Mouse (Mus musculus) liver, embryonic 14.5 days (tissue): Measurements from ENCODE around the gene D13Ertd608e. TPM values are rescaled to one million over a fixed set of nuclear protein-coding genes. Genes with fewer than 3 reads are reported as not detected.
"Not testable (repeated sequence)": the region's sequence is repeated elsewhere in the genome, so short reads cannot be mapped to it uniquely, and the experiment has no call there.

Source experiments
- ATAC-seq: fragments of 200-750 bp; cut with Nextera tagmentation; 2 replicates; pipeline ENCODE4 v1.8.0; 2017; ENCODE audit warnings: moderate number of reproducible peaks, mild to moderate bottlenecking, moderate library complexity; ENCODE audit not compliant: insufficient read depth
- DNase-seq, 3 experiments: peaks; one replicate each; pipeline ENCODE4 v3.0.0-alpha.2; 2012 to 2013; ENCODE audit warnings: low read depth in 3 of 3, low spot score in 3 of 3
- H3K27ac ChIP-seq: fragments of 300-500 bp; sonication (generic); 2 replicates; pipeline ENCODE4 v1.5.1; 2014; ENCODE audit warnings: moderate library complexity, mild to moderate bottlenecking, control low read depth, inconsistent platforms
- H3K27me3 ChIP-seq: fragments of 300-500 bp; sonication (generic); 2 replicates; pipeline ENCODE4 v1.6.1; 2014; ENCODE audit warnings: mild to moderate bottlenecking, low read length, moderate library complexity; ENCODE audit not compliant: control insufficient read depth, insufficient read depth
- H3K36me3 ChIP-seq: fragments of 300-500 bp; sonication (generic); replicated peaks from 2 replicates; pipeline ENCODE4 v1.6.1; 2014; ENCODE audit warnings: low read depth; ENCODE audit not compliant: control insufficient read depth, insufficient read depth
- H3K4me1 ChIP-seq, 2 experiments: fragments of 200-500 bp in 1 of 2; fragments of 300-500 bp in 1 of 2; sonication (generic) in 1 of 2; replicated peaks; 2 replicates each; pipeline ENCODE4 v1.6.1; 2012 to 2014; ENCODE audit warnings: antibody characterized with exemption in 1 of 2, inconsistent platforms in 1 of 2, low read length in 1 of 2; ENCODE audit not compliant: control insufficient read depth in 2 of 2, insufficient read depth in 2 of 2
- H3K4me2 ChIP-seq: fragments of 300-500 bp; sonication (generic); 2 replicates; pipeline ENCODE4 v1.6.1; 2014; ENCODE audit warnings: low read depth, mild to moderate bottlenecking, control low read depth, moderate library complexity
- H3K4me3 ChIP-seq, 2 experiments: fragments of 200-500 bp in 1 of 2; fragments of 300-500 bp in 1 of 2; sonication (generic) in 1 of 2; 2 replicates each; pipeline ENCODE4 v1.5.1; 2012 to 2014; ENCODE audit warnings: low read depth in 2 of 2, low read length in 2 of 2, mild to moderate bottlenecking in 2 of 2, control low read depth in 1 of 2, inconsistent platforms in 1 of 2, moderate library complexity in 1 of 2; ENCODE audit not compliant: insufficient read depth in 1 of 2
- H3K9ac ChIP-seq: fragments of 300-500 bp; sonication (generic); replicated peaks from 2 replicates; pipeline ENCODE4 v1.6.1; 2014; ENCODE audit warnings: mild to moderate bottlenecking, control low read depth, moderate library complexity
- H3K9me3 ChIP-seq: fragments of 300-500 bp; sonication (generic); 2 replicates; pipeline ENCODE4 v1.6.1; 2016; ENCODE audit warnings: low read length, mixed read lengths; ENCODE audit not compliant: control insufficient read depth
- WGBS: fragments of 180-500 bp; shearing (Covaris S2); extraction: QIAGEN DNeasy Blood & Tissue Kit; methylation state at CpG from one replicate; pipeline ENCODE4 v1.1.7; 2014; ENCODE audit not compliant: insufficient replicate concordance; 5-methylcytosine and 5-hydroxymethylcytosine counted together
- polyA plus RNA-seq, 2 experiments: library from polyadenylated mRNA; depleted of rRNA in 1 of 2; stranded (reverse) in 1 of 2; unstranded in 1 of 2; fragments of >200 nt; fragmentation: Nextera tagmentation in 1 of 2; extraction: Ambion mirVana in 1 of 2; gene quantifications; 2 replicates each; pipeline versions ENCODE4 v1.2.1 to v1.2.3; 2012 to 2014

The D13Ertd608e gene
- polyA plus RNA-seq, 2 experiments = not detected

- H3K4me2 ChIP-seq, H3K9ac ChIP-seq, ATAC-seq, H3K4me3 ChIP-seq, H3K9me3 ChIP-seq, DNase-seq, H3K4me1 ChIP-seq, H3K27me3 ChIP-seq, H3K27ac ChIP-seq, H3K36me3 ChIP-seq: not testable (repeated sequence)
- WGBS = 40% methylated on average over 4 of the region's 4 CpGs
Measured at GRCm38 (mm10) chr13:119886896-119887295, 51.1 kb downstream of the D13Ertd608e start.

DNA sequence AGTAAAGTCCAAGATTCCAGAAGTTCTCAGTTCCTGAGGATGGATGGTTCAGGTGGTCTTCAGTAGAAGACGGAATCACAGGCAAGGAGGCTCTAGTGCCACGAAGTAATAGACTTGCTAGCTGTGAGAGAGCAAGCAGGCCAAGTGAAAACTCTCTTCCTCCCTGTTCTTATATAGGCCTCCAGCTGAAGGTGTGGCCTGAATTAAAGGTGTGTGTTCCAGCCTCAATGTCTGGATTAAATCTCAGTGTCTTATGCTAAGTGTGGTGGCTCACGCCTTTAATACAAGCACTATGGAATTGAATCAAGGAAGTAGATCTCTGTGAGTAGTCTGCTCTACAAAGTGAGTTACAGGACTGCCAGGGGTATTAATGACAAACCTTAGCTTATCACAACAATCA lies 58.9 kb downstream of the D13Ertd608e start, which contains the start of gene Tcstv1:
Gene Tcstv1 (minus strand): TSS at position 101 of the 400 bp plus-strand sequence.
- not testable (repeated sequence) for ATAC-seq, H3K4me1 ChIP-seq, H3K9ac ChIP-seq, H3K27me3 ChIP-seq, H3K4me3 ChIP-seq, H3K36me3 ChIP-seq, H3K27ac ChIP-seq, H3K4me2 ChIP-seq, DNase-seq, H3K9me3 ChIP-seq
- 40% methylated on average over 3 of the region's 3 CpGs for WGBS

Other genes with a start within 250 kb of the D13Ertd608e start
- 0.01 TPM in 1 of 2 replicates, not detected in the other for gene Ccl28, start 212.2 kb upstream of the D13Ertd608e start, polyA plus RNA-seq (2012; rRNA removed)
- gene Ccl28, start 212.2 kb upstream of the D13Ertd608e start, polyA plus RNA-seq (2014; fragmentation: Nextera tagmentation; extraction: Ambion mirVana) = not detected in 2 replicates
- 55.0 and 76.5 TPM in 2 replicates for gene Hmgcs1, start 145.6 kb upstream of the D13Ertd608e start, polyA plus RNA-seq (2012; rRNA removed)
- gene Hmgcs1, start 145.6 kb upstream of the D13Ertd608e start, polyA plus RNA-seq (2014; fragmentation: Nextera tagmentation; extraction: Ambion mirVana) = 110 and 137 TPM in 2 replicates
- 0.01 and 0.02 TPM in 2 replicates for gene Nim1k, start 80.1 kb upstream of the D13Ertd608e start, polyA plus RNA-seq (2012; rRNA removed)
- gene Nim1k, start 80.1 kb upstream of the D13Ertd608e start, polyA plus RNA-seq (2014; fragmentation: Nextera tagmentation; extraction: Ambion mirVana) = 0.13 TPM in 1 of 2 replicates, not detected in the other
- 5.4 and 9.4 TPM in 2 replicates for gene Zfp131, start 45.1 kb upstream of the D13Ertd608e start, polyA plus RNA-seq (2012; rRNA removed)
- 11.7 and 13.9 TPM in 2 replicates for gene Zfp131, start 45.1 kb upstream of the D13Ertd608e start, polyA plus RNA-seq (2014; fragmentation: Nextera tagmentation; extraction: Ambion mirVana)
- gene AF067063, start 5.8 kb upstream of the D13Ertd608e start, polyA plus RNA-seq (2012; rRNA removed) = not detected in 2 replicates
- not detected in 2 replicates for gene AF067063, start 5.8 kb upstream of the D13Ertd608e start, polyA plus RNA-seq (2014; fragmentation: Nextera tagmentation; extraction: Ambion mirVana)
- not detected in 2 replicates for gene Tcstv1, start 58.8 kb downstream of the D13Ertd608e start, polyA plus RNA-seq (2012; rRNA removed)
- not detected in 2 replicates for gene Tcstv1, start 58.8 kb downstream of the D13Ertd608e start, polyA plus RNA-seq (2014; fragmentation: Nextera tagmentation; extraction: Ambion mirVana)
- gene Gm21761, start 93.3 kb downstream of the D13Ertd608e start, polyA plus RNA-seq (2012; rRNA removed) = not detected in 2 replicates
- not detected in 2 replicates for gene Gm21761, start 93.3 kb downstream of the D13Ertd608e start, polyA plus RNA-seq (2014; fragmentation: Nextera tagmentation; extraction: Ambion mirVana)
- not detected in 2 replicates for gene B020031M17Rik, start 114.8 kb downstream of the D13Ertd608e start, polyA plus RNA-seq (2012; rRNA removed)
- not detected in 2 replicates for gene B020031M17Rik, start 114.8 kb downstream of the D13Ertd608e start, polyA plus RNA-seq (2014; fragmentation: Nextera tagmentation; extraction: Ambion mirVana)
- gene Gm36079, start 191.0 kb downstream of the D13Ertd608e start, polyA plus RNA-seq (2012; rRNA removed) = not detected in 2 replicates
- not detected in 2 replicates for gene Gm36079, start 191.0 kb downstream of the D13Ertd608e start, polyA plus RNA-seq (2014; fragmentation: Nextera tagmentation; extraction: Ambion mirVana)
- 0.06 and 0.08 TPM in 2 replicates for gene Gm21188, start 216.2 kb downstream of the D13Ertd608e start, polyA plus RNA-seq (2012; rRNA removed)
- gene Gm21188, start 216.2 kb downstream of the D13Ertd608e start, polyA plus RNA-seq (2014; fragmentation: Nextera tagmentation; extraction: Ambion mirVana) = 0.34 TPM in 1 of 2 replicates, not detected in the other